Mouse (Mus musculus) embryonic facial prominence, embryonic 14.5 days (tissue): ENCODE data around the gene Foxp1. TPM values are rescaled to one million over a fixed set of nuclear protein-coding genes. Genes with fewer than 3 reads are reported as not detected.
A peak's percentile ranks its signal among the peaks of the same experiment; 100 is the strongest.

Source experiments
- ATAC-seq: fragments of 200-750 bp; cut with Nextera tagmentation; 2 replicates; pipeline ENCODE4 v1.8.0; 2017; ENCODE audit warnings: low read depth, moderate number of reproducible peaks, moderate TSS enrichment
- DNase-seq: peaks from one replicate; pipeline ENCODE4 v3.0.0-alpha.2; 2015; ENCODE audit warnings: low spot score
- H3K27ac ChIP-seq: fragments of 300-500 bp; sonication (generic); replicated peaks from 2 replicates; pipeline ENCODE4 v1.5.1; 2014; ENCODE audit warnings: low read depth, mild to moderate bottlenecking, low read length, moderate library complexity
- H3K27me3 ChIP-seq: fragments of 300-500 bp; sonication (generic); replicated peaks from 2 replicates; pipeline ENCODE4 v1.6.1; 2014; ENCODE audit warnings: low read length; ENCODE audit not compliant: control insufficient read depth, insufficient read depth
- H3K36me3 ChIP-seq: fragments of 300-500 bp; sonication (generic); 2 replicates; pipeline ENCODE4 v1.6.1; 2014; ENCODE audit warnings: low read length, mixed read lengths; ENCODE audit not compliant: control insufficient read depth, insufficient read depth
- H3K4me1 ChIP-seq: fragments of 300-500 bp; sonication (generic); 2 replicates; pipeline ENCODE4 v1.6.1; 2014; ENCODE audit warnings: antibody characterized with exemption, low read length; ENCODE audit not compliant: control insufficient read depth, insufficient read depth
- H3K4me2 ChIP-seq: fragments of 300-500 bp; sonication (generic); 2 replicates; pipeline ENCODE4 v1.6.1; 2014; ENCODE audit warnings: low read depth, mild to moderate bottlenecking, low read length, moderate library complexity, mixed read lengths
- H3K4me3 ChIP-seq: fragments of 300-500 bp; sonication (generic); 2 replicates; pipeline ENCODE4 v1.5.1; 2014; ENCODE audit warnings: low read depth, mild to moderate bottlenecking, low read length
- H3K9ac ChIP-seq: fragments of 300-500 bp; sonication (generic); 2 replicates; pipeline ENCODE4 v1.6.1; 2014; ENCODE audit warnings: low read depth, mild to moderate bottlenecking, low read length, moderate library complexity, mixed read lengths
- H3K9me3 ChIP-seq: fragments of 300-500 bp; sonication (generic); 2 replicates; pipeline ENCODE4 v1.6.1; 2016; ENCODE audit warnings: low read length; ENCODE audit not compliant: control insufficient read depth
- WGBS: fragments of 180-500 bp; shearing (Covaris S2); extraction: QIAGEN DNeasy Blood & Tissue Kit; methylation state at CpG from one replicate; pipeline ENCODE4 v1.1.7; 2014; 5-methylcytosine and 5-hydroxymethylcytosine counted together
- polyA plus RNA-seq: library from polyadenylated mRNA; unstranded; fragments of >200 nt; fragmentation: Nextera tagmentation; extraction: Ambion mirVana; gene quantifications from 2 replicates; pipeline ENCODE4 v1.2.1, GENCODE M21; 2014

The Foxp1 gene
- polyA plus RNA-seq, 1 experiment from 2014 or later: 80.1 TPM

DNA sequence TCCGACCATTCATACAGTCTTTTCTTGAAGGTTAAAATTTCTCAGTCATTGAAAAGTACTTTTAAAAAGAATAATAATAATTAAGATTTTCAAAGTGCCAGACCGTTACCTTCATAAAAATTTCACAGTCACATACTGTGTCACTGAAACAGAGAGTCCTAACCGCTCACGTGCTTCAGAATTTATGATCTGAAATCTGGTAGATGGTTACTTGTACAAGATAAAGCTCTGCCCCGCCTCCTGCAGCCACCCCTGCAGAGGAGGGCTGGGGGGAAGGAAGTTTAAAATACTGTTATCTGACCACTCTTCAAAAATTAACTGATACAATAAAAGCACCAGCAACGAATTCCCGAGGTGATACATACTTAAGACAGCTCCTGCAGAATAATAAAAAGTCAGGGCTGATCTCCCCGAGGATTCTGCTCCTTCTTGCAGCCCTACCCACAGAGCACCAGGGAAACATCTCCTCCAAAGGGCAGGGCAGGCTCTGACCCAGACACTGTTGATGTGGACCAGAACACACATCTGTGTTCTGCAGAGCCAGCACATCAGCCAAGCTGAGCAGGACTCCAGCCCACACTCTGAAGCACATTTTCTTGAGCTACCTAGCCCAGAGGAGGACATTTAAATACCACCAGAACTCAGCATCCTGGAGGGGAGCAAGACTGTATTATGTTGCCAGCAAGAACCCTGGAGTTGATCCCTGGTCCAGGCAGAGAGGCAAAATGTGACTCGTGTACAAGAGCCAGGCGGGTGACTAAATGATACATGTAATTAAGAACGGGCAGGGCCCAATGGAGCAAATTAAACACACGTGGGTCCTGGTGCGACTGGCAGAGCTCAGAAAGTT lies 316.7 kb downstream of the Foxp1 start:
- Histone ChIP-seq H3K9me3 (no peaks in the 10 kb centered on the region), H3K36me3 (no peaks in the 10 kb centered on the region), H3K27ac (no peak overlapping the region), H3K4me3 (no peak overlapping the region), H3K27me3 (no peaks in the 10 kb centered on the region), H3K4me2 (peak overlapping the region; percentile 55; the same call in 1 of the 2 replicates), H3K9ac (no peak overlapping the region), H3K4me1 (peaks cover 34% of the 10 kb centered on the region)
- ATAC-seq (no peak), DNase-seq (peak; percentile 46)
- WGBS: 24% methylated on average over 13 of the region's 13 CpGs

- Histone ChIP-seq H3K9ac (no peak overlapping the region), H3K27me3 (no peaks in the 10 kb centered on the region), H3K4me1 (peaks cover 34% of the 10 kb centered on the region), H3K9me3 (no peaks in the 10 kb centered on the region), H3K4me3 (no peak overlapping the region), H3K4me2 (peak overlapping the region; percentile 55), H3K27ac (no peak overlapping the region; the same call in 1 of the 2 replicates), H3K36me3 (no peaks in the 10 kb centered on the region)
- ATAC-seq (no peak), DNase-seq (no peak)
- WGBS: 12% methylated on average over 7 of the region's 7 CpGs
These were observed 317.5 kb downstream of the Foxp1 start for GRCm38 (mm10) chr6:99204780-99205586.

DNA sequence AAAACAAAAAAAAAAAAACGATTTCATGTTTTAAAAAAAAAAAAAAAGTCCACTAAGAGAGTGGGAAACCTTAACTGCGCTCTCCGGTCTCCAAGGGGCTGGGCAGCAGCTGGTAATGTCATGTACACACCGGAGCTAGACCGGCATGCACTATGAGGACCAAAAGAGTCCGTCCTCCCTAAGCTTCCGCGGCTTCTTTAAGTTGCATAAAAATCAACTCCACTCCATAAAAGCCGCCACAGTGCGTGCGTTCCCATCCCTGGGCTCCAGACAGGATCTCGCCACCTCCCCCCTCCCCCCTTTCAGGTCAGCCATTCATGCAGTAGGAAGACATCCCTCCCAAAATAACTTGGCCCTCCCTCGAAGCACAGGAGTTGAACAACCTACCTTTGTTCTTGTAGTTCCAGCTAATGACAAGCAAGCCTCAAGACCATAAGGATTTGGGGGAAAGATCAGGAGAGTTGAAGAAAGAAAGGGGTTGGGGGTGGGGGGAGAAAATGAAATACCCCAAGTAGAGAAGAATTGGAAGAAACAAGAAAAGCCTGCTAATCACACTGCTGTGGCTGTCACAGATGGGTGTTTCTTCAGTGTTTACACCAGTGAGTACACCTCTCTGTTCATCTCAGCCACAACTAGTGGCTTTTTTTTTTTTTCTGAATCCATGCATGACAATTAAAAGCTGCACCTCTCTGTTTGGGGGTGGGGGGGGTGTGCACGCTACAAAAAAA lies 318.3 kb downstream of the Foxp1 start:
- peaks cover 34% of the 10 kb centered on the region for H3K4me1 ChIP-seq
- H3K9me3 ChIP-seq: no peaks in the 10 kb centered on the region
- 2% methylated on average over 14 of the region's 14 CpGs for WGBS
- DNase-seq (peak; percentile 67), ATAC-seq (no peak; the same call in 1 of the 2 replicates)
- peak overlapping the region; percentile 21 for H3K4me3 ChIP-seq
- no peaks in the 10 kb centered on the region for H3K36me3 ChIP-seq
- H3K4me2 ChIP-seq: peak overlapping the region; percentile 55
- H3K27ac ChIP-seq: no peak overlapping the region; the same call in 1 of the 2 replicates
- no peaks in the 10 kb centered on the region for H3K27me3 ChIP-seq
- no peak overlapping the region for H3K9ac ChIP-seq

DNA sequence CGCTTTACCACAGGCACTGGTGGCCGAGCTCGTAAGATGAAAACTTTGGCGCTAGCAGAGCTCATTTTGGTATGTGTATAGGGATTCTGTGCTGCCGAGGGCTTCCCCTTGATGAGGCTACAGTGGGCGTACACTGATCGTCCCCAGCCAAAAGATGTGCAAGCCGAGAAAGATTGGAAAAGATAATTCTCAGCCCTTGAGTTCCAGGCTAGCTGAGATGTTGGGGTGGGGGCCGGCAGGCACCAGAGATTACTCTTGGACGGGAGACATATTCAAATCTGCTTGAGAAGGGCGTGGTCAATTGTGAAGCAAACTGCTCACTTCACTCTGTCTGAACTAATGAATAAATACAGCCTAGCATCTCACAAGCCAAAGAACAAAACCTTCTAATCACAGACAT lies 319.3 kb downstream of the Foxp1 start:
- no peak overlapping the region for H3K9ac ChIP-seq
- H3K4me2 ChIP-seq: peak overlapping the region; percentile 55
- no peak overlapping the region for H3K27ac ChIP-seq
- peaks cover 34% of the 10 kb centered on the region for H3K4me1 ChIP-seq
- no peak for ATAC-seq
- no peaks in the 10 kb centered on the region for H3K36me3 ChIP-seq
- DNase-seq: peak; percentile 41
- 0 out of 2 replicates have a peak overlapping the region, but pooled peaks have one; percentile 1 for H3K4me3 ChIP-seq
- 19% methylated on average over 11 of the region's 11 CpGs for WGBS
- no peaks in the 10 kb centered on the region for H3K9me3 ChIP-seq
- no peaks in the 10 kb centered on the region for H3K27me3 ChIP-seq

DNA sequence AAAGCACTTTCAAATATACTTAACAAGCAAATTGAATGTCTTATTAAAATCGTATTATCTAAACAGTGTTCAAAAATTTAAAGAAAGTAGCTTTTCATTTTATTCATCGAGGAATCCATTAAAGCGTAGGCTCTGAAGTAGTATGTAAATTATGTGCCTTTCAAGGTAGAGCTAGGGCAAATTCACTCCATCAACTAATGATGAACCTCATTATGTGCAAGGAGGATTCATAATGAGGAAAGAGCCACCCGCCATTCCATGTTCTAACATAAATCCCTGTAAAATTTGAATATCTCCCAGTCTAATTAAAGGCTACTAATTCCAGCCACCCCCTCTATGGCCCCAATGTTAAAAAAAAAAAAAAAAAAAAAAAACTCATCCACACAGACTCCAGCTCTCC lies 319.7 kb downstream of the Foxp1 start:
- Histone ChIP-seq H3K9me3 (no peaks in the 10 kb centered on the region), H3K4me3 (no peak overlapping the region), H3K27me3 (no peaks in the 10 kb centered on the region), H3K27ac (no peak overlapping the region), H3K4me1 (peaks cover 34% of the 10 kb centered on the region), H3K36me3 (no peaks in the 10 kb centered on the region), H3K4me2 (peak overlapping the region; percentile 55; the same call in 1 of the 2 replicates), H3K9ac (no peak overlapping the region)
- 80% methylated on average over 4 of the region's 4 CpGs for WGBS
- ATAC-seq (no peak), DNase-seq (no peak)

- H3K36me3 ChIP-seq: no peaks in the 10 kb centered on the region
- H3K27ac ChIP-seq: no peak overlapping the region
- H3K27me3 ChIP-seq: no peaks in the 10 kb centered on the region
- no peaks in the 10 kb centered on the region for H3K9me3 ChIP-seq
- peak; percentile 38 for DNase-seq
- no peak; the same call in 1 of the 2 replicates for ATAC-seq
- 10% methylated on average over 4 of the region's 4 CpGs for WGBS
- H3K4me2 ChIP-seq: no peak overlapping the region
- peaks cover 32% of the 10 kb centered on the region for H3K4me1 ChIP-seq
- H3K4me3 ChIP-seq: no peak overlapping the region
- no peak overlapping the region for H3K9ac ChIP-seq
These were observed 321.2 kb downstream of the Foxp1 start for GRCm38 (mm10) chr6:99201271-99201705.

GRCm38 (mm10) chr6:99200656-99201055 lies 321.9 kb downstream of the Foxp1 start:
- Histone ChIP-seq H3K4me1 (peaks cover 25% of the 10 kb centered on the region), H3K27me3 (no peaks in the 10 kb centered on the region), H3K36me3 (no peaks in the 10 kb centered on the region), H3K9ac (no peak overlapping the region), H3K4me2 (peak overlapping the region; percentile 13; the same call in 1 of the 2 replicates), H3K9me3 (no peaks in the 10 kb centered on the region), H3K4me3 (no peak overlapping the region), H3K27ac (no peak overlapping the region)
- ATAC-seq (peak; percentile 37; the same call in 1 of the 2 replicates), DNase-seq (peak; percentile 58)
- 21% methylated on average over 11 of the region's 11 CpGs for WGBS

DNA sequence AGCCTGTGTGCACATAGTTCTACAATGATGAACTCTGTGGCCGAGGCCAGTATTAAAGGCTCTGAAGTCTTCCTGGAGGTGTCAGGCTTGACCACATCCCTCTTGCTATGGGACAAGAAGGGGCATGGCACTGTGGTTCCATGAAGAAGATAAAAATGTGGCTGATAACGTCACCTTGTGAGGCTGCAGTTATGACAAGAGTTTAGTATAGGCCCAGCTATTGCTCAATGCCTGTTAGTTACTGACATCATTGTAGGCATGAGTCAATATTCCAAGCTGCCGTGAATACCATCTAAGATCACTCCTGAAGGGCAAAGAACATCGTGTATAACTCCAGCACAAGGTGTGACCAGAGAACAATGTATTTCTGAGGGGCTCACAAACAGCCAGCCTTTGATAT lies 323.2 kb downstream of the Foxp1 start:
- no peak for ATAC-seq
- no peak for DNase-seq
- H3K4me2 ChIP-seq: no peak overlapping the region

More for the DNA sequence above, 323.2 kb downstream of the Foxp1 start:
- 84% methylated on average over 4 of the region's 4 CpGs for WGBS
- peaks cover 13% of the 10 kb centered on the region for H3K4me1 ChIP-seq
- H3K27me3 ChIP-seq: no peaks in the 10 kb centered on the region
- H3K27ac ChIP-seq: no peak overlapping the region
- no peak overlapping the region for H3K9ac ChIP-seq
- no peak overlapping the region for H3K4me3 ChIP-seq
- no peaks in the 10 kb centered on the region for H3K36me3 ChIP-seq
- no peaks in the 10 kb centered on the region for H3K9me3 ChIP-seq
